Comparison of ENCODE assay signal across 23 mouse cellular contexts in the genomic region with DNA sequence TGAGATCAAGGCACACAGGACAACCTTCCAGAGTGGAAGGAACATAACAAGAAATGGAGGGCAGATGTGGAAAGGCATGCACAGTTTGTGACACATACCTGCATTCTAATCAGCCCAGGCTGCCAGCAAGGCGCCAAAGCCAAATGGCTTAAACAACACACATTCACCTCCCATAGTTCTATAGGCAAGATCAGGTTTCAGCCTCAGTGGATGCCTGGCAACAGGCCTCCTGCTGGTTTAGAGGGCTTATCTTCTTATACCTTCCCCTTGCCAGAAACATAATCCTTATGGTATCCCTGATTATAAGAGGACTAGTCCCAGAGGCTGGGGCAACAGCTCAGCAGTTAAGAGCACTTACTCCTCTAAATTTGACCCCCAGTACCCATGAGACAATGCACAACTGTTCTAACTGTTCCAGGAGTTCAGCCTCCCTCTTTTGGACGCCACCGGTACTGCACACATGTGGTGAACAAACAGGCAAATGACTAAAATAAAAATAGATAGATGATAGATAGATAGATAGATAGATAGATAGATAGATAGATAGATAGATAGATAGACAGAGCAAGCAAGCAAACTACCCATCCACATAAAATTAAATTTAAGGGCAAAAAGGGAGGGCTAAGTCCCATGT. TPM values are rescaled to one million over a fixed set of nuclear protein-coding genes. Genes with fewer than 3 reads are reported as not detected.
DNase-seq lines count a peak whose midpoint lies in the region; ATAC-seq and TF ChIP-seq lines count a peak whose summit lies in the region.
"Had no signal": no experiment of that assay in that cellular context is flagged by ENCODE, and none has a peak within 500 bp of the region (broad histone marks: within the 10 kb centered on the region; RNA-seq: fewer than 3 reads in every experiment).

No protein-coding gene starts in this region.

- 99% methylated on average over 3 of the region's 3 CpGs for WGBS in intestine, postnatal 0 days
- WGBS in intestine, embryonic 15.5 days = 95% methylated on average over 3 of the region's 3 CpGs
- 93% methylated on average over 3 of the region's 3 CpGs for WGBS in stomach, postnatal 0 days

- no peak overlapping the region for H3K27ac ChIP-seq in intestine, postnatal 0 days (ENCODE audit: low read depth, low read length)
- H3K27ac ChIP-seq in intestine, embryonic 15.5 days = no peak overlapping the region
- H3K27ac ChIP-seq in stomach, postnatal 0 days (replicated peaks) = no peak overlapping the region
- H3K27ac ChIP-seq: embryonic facial prominence, embryonic 13.5 days; forebrain, embryonic 15.5 days; heart, embryonic 15.5 days; lung, embryonic 15.5 days; neural tube, embryonic 15.5 days had no signal

- no peaks in the 10 kb centered on the region for H3K36me3 ChIP-seq in intestine, postnatal 0 days (ENCODE audit: control insufficient read depth, insufficient read depth)
- H3K36me3 ChIP-seq in intestine, embryonic 15.5 days = no peaks in the 10 kb centered on the region
- H3K36me3 ChIP-seq in stomach, postnatal 0 days (ENCODE audit: control insufficient read depth, insufficient read depth, low read length) = no peaks in the 10 kb centered on the region
- H3K36me3 ChIP-seq: embryonic facial prominence, embryonic 13.5 days; forebrain, embryonic 15.5 days; heart, embryonic 15.5 days; lung, embryonic 15.5 days; neural tube, embryonic 15.5 days had no signal

- H3K27me3 ChIP-seq in intestine, postnatal 0 days (replicated peaks; ENCODE audit: control insufficient read depth, insufficient read depth, low read length) = no peaks in the 10 kb centered on the region
- H3K27me3 ChIP-seq in intestine, embryonic 15.5 days (replicated peaks) = no peaks in the 10 kb centered on the region
- no peaks in the 10 kb centered on the region for H3K27me3 ChIP-seq in stomach, postnatal 0 days (ENCODE audit: control insufficient read depth, insufficient read depth, low read length)
- H3K27me3 ChIP-seq: embryonic facial prominence, embryonic 13.5 days; forebrain, embryonic 15.5 days; heart, embryonic 15.5 days; lung, embryonic 15.5 days; neural tube, embryonic 15.5 days had no signal

- H3K4me2 ChIP-seq in intestine, postnatal 0 days (replicated peaks; ENCODE audit: low read depth) = no peak overlapping the region
- H3K4me2 ChIP-seq in intestine, embryonic 15.5 days (replicated peaks) = no peak overlapping the region
- no peak overlapping the region for H3K4me2 ChIP-seq in stomach, postnatal 0 days (replicated peaks; ENCODE audit: low read depth)
- H3K4me2 ChIP-seq: embryonic facial prominence, embryonic 13.5 days; forebrain, embryonic 15.5 days; heart, embryonic 15.5 days; lung, embryonic 15.5 days; neural tube, embryonic 15.5 days had no signal

- 0 out of 2 replicates have a peak, but pooled peaks cover 4% of the 10 kb centered on the region for H3K9me3 ChIP-seq in intestine, postnatal 0 days (ENCODE audit: control insufficient read depth)
- H3K9me3 ChIP-seq in intestine, embryonic 15.5 days = no peaks in the 10 kb centered on the region
- H3K9me3 ChIP-seq in stomach, postnatal 0 days (ENCODE audit: control insufficient read depth, low read length) = no peaks in the 10 kb centered on the region
- H3K9me3 ChIP-seq: embryonic facial prominence, embryonic 13.5 days; forebrain, embryonic 15.5 days; heart, embryonic 15.5 days; lung, embryonic 15.5 days; neural tube, embryonic 15.5 days had no signal

- DNase-seq in retina, adult 2 months (ENCODE audit: low read depth, low spot score) = peak; percentile 37
- no peak for DNase-seq in retina, embryonic 14.5 days (ENCODE audit: low spot score)
- DNase-seq in R1 (ENCODE audit: low read depth, low spot score) = peak; percentile 82
- no peak for DNase-seq in stomach, postnatal 0 days (ENCODE audit: low spot score)
- DNase-seq: adrenal gland, adult 8-10 months; cerebellum, adult 9-10 months; heart, postnatal 4 days; kidney, adult 18-20 months; kidney, postnatal 10 days; left cerebral cortex, postnatal 4 days; midbrain, embryonic 14.5 days; thymus, postnatal 25 days had no signal

- ATAC-seq in intestine, postnatal 0 days = no peak
- ATAC-seq in intestine, embryonic 15.5 days = no peak
- ATAC-seq in stomach, postnatal 0 days (ENCODE audit: low FRiP score, low TSS enrichment) = no peak
- no peak for ATAC-seq in activated CD4-positive, CD25-positive, alpha-beta regulatory T cell, adult 4 months
- ATAC-seq: forebrain, embryonic 15.5 days; hindbrain, embryonic 16.5 days had no signal

- no peak overlapping the region for H3K4me3 ChIP-seq in intestine, postnatal 0 days (ENCODE audit: low read depth, low read length)
- H3K4me3 ChIP-seq in intestine, embryonic 15.5 days (replicated peaks) = no peak overlapping the region
- H3K4me3 ChIP-seq in stomach, postnatal 0 days (ENCODE audit: low read depth, low read length) = no peak overlapping the region
- H3K4me3 ChIP-seq: embryonic facial prominence, embryonic 13.5 days; forebrain, embryonic 15.5 days; heart, embryonic 15.5 days; lung, embryonic 15.5 days; myocyte; neural tube, embryonic 15.5 days had no signal

- H3K4me1 ChIP-seq in intestine, postnatal 0 days (replicated peaks; ENCODE audit: control insufficient read depth, insufficient read depth, low read length) = no peaks in the 10 kb centered on the region
- H3K4me1 ChIP-seq in intestine, embryonic 15.5 days (replicated peaks) = no peaks in the 10 kb centered on the region
- no peaks in the 10 kb centered on the region for H3K4me1 ChIP-seq in stomach, postnatal 0 days (replicated peaks; ENCODE audit: control insufficient read depth, insufficient read depth)
- H3K4me1 ChIP-seq: embryonic facial prominence, embryonic 13.5 days; heart, embryonic 15.5 days; lung, embryonic 15.5 days; neural tube, embryonic 15.5 days had no signal

- peak; percentile 24; the same call in 1 of the 2 replicates for TF ChIP-seq CTCF in intestine, postnatal 0 days (IDR thresholded peaks at IDR 0.05; ENCODE audit: low read depth)
- peak; percentile 19; the same call in 1 of the 2 replicates for TF ChIP-seq CTCF in stomach, postnatal 0 days (IDR thresholded peaks at IDR 0.05; ENCODE audit: low read depth)

- no peak overlapping the region for H3K9ac ChIP-seq in intestine, postnatal 0 days (ENCODE audit: low read depth, low read length)
- no peak overlapping the region for H3K9ac ChIP-seq in intestine, embryonic 15.5 days
- no peak overlapping the region for H3K9ac ChIP-seq in stomach, postnatal 0 days (ENCODE audit: low read length)
- H3K9ac ChIP-seq: embryonic facial prominence, embryonic 13.5 days; forebrain, embryonic 15.5 days; heart, embryonic 15.5 days; lung, embryonic 15.5 days; neural tube, embryonic 15.5 days had no signal

- TF ChIP-seq EP300 in stomach, postnatal 0 days (optimal IDR thresholded peaks at IDR 0.05) = no peak

RNA-seq across cellular contexts. Expression of gene Fer, which starts 23.1 kb away (rescaled TPM):
- 12.6 and 13.6 TPM in 2 replicates for polyA plus RNA-seq in intestine, postnatal 0 days (2015; fragmentation: Nextera tagmentation; extraction: Ambion mirVana)
- 23.5 and 24.3 TPM in 2 replicates for polyA plus RNA-seq in intestine, embryonic 15.5 days (2015; fragmentation: Nextera tagmentation; extraction: Ambion mirVana)
- polyA plus RNA-seq in stomach, postnatal 0 days (2015; fragmentation: Nextera tagmentation; extraction: Ambion mirVana) = 17.2 and 18.5 TPM in 2 replicates
- under 1 TPM; 0.82 to 0.87 TPM for polyA plus RNA-seq in activated CD4-positive, CD25-positive, alpha-beta regulatory T cell, adult 4 months (2017; shearing (Covaris generic))

RNA-seq across cellular contexts. Expression of gene A930002H24Rik, which starts 23.8 kb away (rescaled TPM):
- 2.4 and 2.6 TPM in 2 replicates for polyA plus RNA-seq in intestine, postnatal 0 days (2015; fragmentation: Nextera tagmentation; extraction: Ambion mirVana)
- 1.8 and 2.0 TPM in 2 replicates for polyA plus RNA-seq in intestine, embryonic 15.5 days (2015; fragmentation: Nextera tagmentation; extraction: Ambion mirVana)
- polyA plus RNA-seq in stomach, postnatal 0 days (2015; fragmentation: Nextera tagmentation; extraction: Ambion mirVana) = 3.1 and 3.4 TPM in 2 replicates
- not detected for polyA plus RNA-seq in activated CD4-positive, CD25-positive, alpha-beta regulatory T cell, adult 4 months (2017; shearing (Covaris generic))
- polyA plus RNA-seq: liver, adult 2 months had no signal

Comparison
In these comparisons a context has a peak if more than half of its experiments do, and no peak if none do; other contexts are left out.
1. DNase-seq: peak in retina, adult 2 months (single experiment) and R1 (single experiment); none in retina, embryonic 14.5 days (single experiment) and stomach, postnatal 0 days (single experiment).